Mouse (Mus musculus) hindbrain, embryonic 12.5 days (tissue): ENCODE results near the gene Olfr729. TPM values are rescaled to one million over a fixed set of nuclear protein-coding genes. Genes with fewer than 3 reads are reported as not detected.

Experiments used
- ATAC-seq: fragments of 200-750 bp; cut with Nextera tagmentation; 2 replicates; pipeline ENCODE4 v1.8.0; 2017; ENCODE audit warnings: moderate TSS enrichment; ENCODE audit not compliant: low FRiP score
- H3K27ac ChIP-seq: fragments of 300-500 bp; sonication (generic); 2 replicates; pipeline ENCODE4 v1.5.1; 2016; ENCODE audit warnings: mild to moderate bottlenecking
- H3K27me3 ChIP-seq: fragments of 300-500 bp; sonication (generic); 2 replicates; pipeline ENCODE4 v1.6.1; 2016; ENCODE audit warnings: mild to moderate bottlenecking
- H3K36me3 ChIP-seq: fragments of 300-500 bp; sonication (generic); 2 replicates; pipeline ENCODE4 v1.6.1; 2016; ENCODE audit warnings: mild to moderate bottlenecking
- H3K4me1 ChIP-seq: fragments of 300-500 bp; sonication (generic); 2 replicates; pipeline ENCODE4 v1.6.1; 2016
- H3K4me2 ChIP-seq: fragments of 300-500 bp; sonication (generic); replicated peaks from 2 replicates; pipeline ENCODE4 v1.6.1; 2016; ENCODE audit warnings: mild to moderate bottlenecking
- H3K4me3 ChIP-seq: fragments of 300-500 bp; sonication (generic); 2 replicates; pipeline ENCODE4 v1.5.1; 2016; ENCODE audit warnings: mild to moderate bottlenecking
- H3K9ac ChIP-seq: fragments of 300-500 bp; sonication (generic); 2 replicates; pipeline ENCODE4 v1.6.1; 2016; ENCODE audit warnings: mild to moderate bottlenecking, moderate library complexity
- H3K9me3 ChIP-seq: fragments of 300-500 bp; sonication (generic); replicated peaks from 2 replicates; pipeline ENCODE4 v1.6.1; 2016; ENCODE audit warnings: mild to moderate bottlenecking
- WGBS: fragments of 180-500 bp; shearing (Covaris S2); methylation state at CpG from one replicate; pipeline ENCODE4 v1.1.7; 2016; 5-methylcytosine and 5-hydroxymethylcytosine counted together
- polyA plus RNA-seq: library from polyadenylated mRNA; unstranded; fragments of >200 nt; fragmentation: Nextera tagmentation; extraction: Ambion mirVana; gene quantifications from 2 replicates; pipeline ENCODE4 v1.2.1, GENCODE M21; 2016

Gene Olfr729
- not detected in 2 replicates for polyA plus RNA-seq

- H3K4me1 ChIP-seq = no peaks in the 10 kb centered on the region
- H3K4me2 ChIP-seq = no peak within 1 kb of the TSS
- H3K4me3 ChIP-seq = no peak within 1 kb of the TSS
- H3K27ac ChIP-seq = no peak within 1 kb of the TSS
- H3K27me3 ChIP-seq = no peaks in the 10 kb centered on the region
- H3K36me3 ChIP-seq = no peaks in the 10 kb centered on the region
- H3K9me3 ChIP-seq = no peaks in the 10 kb centered on the region
- no peak for ATAC-seq
- no peak within 1 kb of the TSS for H3K9ac ChIP-seq
Observed at GRCm38 (mm10) chr14:50152810-50153209, at the start of gene Olfr729. Gene Olfr729 (minus strand): TSS chr14:50152910.

GRCm38 (mm10) chr14:50188098-50188497, 35.4 kb upstream of the Olfr729 start, which contains the start of gene Olfr730:
Gene Olfr730 (minus strand): TSS chr14:50188198.
- Histone ChIP-seq H3K9me3 (no peaks in the 10 kb centered on the region), H3K27me3 (no peaks in the 10 kb centered on the region), H3K27ac (no peak within 1 kb of the TSS), H3K36me3 (no peaks in the 10 kb centered on the region), H3K4me3 (no peak within 1 kb of the TSS), H3K4me2 (no peak within 1 kb of the TSS), H3K9ac (no peak within 1 kb of the TSS), H3K4me1 (no peaks in the 10 kb centered on the region)
- no peak for ATAC-seq
- WGBS = 64% methylated on average over 1 of the region's 1 CpGs

GRCm38 (mm10) chr14:50142580-50142979, 10.1 kb downstream of the Olfr729 start, which contains the start of gene Olfr728:
Gene Olfr728 (minus strand): TSS chr14:50142680.
- H3K9ac ChIP-seq = no peak within 1 kb of the TSS
- no peaks in the 10 kb centered on the region for H3K9me3 ChIP-seq
- no peaks in the 10 kb centered on the region for H3K4me1 ChIP-seq
- WGBS = 95% methylated on average over 5 of the region's 5 CpGs
- H3K27ac ChIP-seq = no peak within 1 kb of the TSS
- no peaks in the 10 kb centered on the region for H3K36me3 ChIP-seq
- no peak for ATAC-seq
- H3K4me2 ChIP-seq = no peak within 1 kb of the TSS
- no peak within 1 kb of the TSS for H3K4me3 ChIP-seq
- H3K27me3 ChIP-seq = no peaks in the 10 kb centered on the region

GRCm38 (mm10) chr14:50122886-50123285, 29.8 kb downstream of the Olfr729 start, which contains the start of gene Olfr727:
Gene Olfr727 (plus strand): TSS chr14:50123186.
- H3K36me3 ChIP-seq = no peaks in the 10 kb centered on the region
- no peak for ATAC-seq
- H3K27ac ChIP-seq = no peak within 1 kb of the TSS
- no peaks in the 10 kb centered on the region for H3K27me3 ChIP-seq
- H3K4me2 ChIP-seq = no peak within 1 kb of the TSS
- no peaks in the 10 kb centered on the region for H3K9me3 ChIP-seq
- H3K9ac ChIP-seq = no peak within 1 kb of the TSS
- no peaks in the 10 kb centered on the region for H3K4me1 ChIP-seq
- H3K4me3 ChIP-seq = no peak within 1 kb of the TSS
- 86% methylated on average over 1 of the region's 1 CpGs for WGBS

Other genes starting within 250 kb of the Olfr729 start
- gene Olfr723, start 221.1 kb downstream of the Olfr729 start, polyA plus RNA-seq = not detected in 2 replicates
- not detected in 2 replicates for gene Olfr724, start 189.6 kb downstream of the Olfr729 start, polyA plus RNA-seq
- not detected in 2 replicates for gene Olfr725, start 112.5 kb downstream of the Olfr729 start, polyA plus RNA-seq
- gene Olfr726, start 62.0 kb downstream of the Olfr729 start, polyA plus RNA-seq = not detected in 2 replicates
- gene Olfr727, start 29.7 kb downstream of the Olfr729 start, polyA plus RNA-seq = not detected in 2 replicates
- gene Olfr728, start 10.2 kb downstream of the Olfr729 start, polyA plus RNA-seq = not detected in 2 replicates
- not detected in 2 replicates for gene Olfr730, start 35.3 kb upstream of the Olfr729 start, polyA plus RNA-seq
- not detected in 2 replicates for gene Olfr731, start 89.0 kb upstream of the Olfr729 start, polyA plus RNA-seq
- gene Olfr732, start 131.3 kb upstream of the Olfr729 start, polyA plus RNA-seq = not detected in 2 replicates
- gene Olfr733, start 148.6 kb upstream of the Olfr729 start, polyA plus RNA-seq = not detected in 2 replicates
- not detected in 2 replicates for gene Olfr734, start 173.9 kb upstream of the Olfr729 start, polyA plus RNA-seq
- gene Olfr735, start 196.0 kb upstream of the Olfr729 start, polyA plus RNA-seq = not detected in 2 replicates
- gene Tlr11, start 205.0 kb upstream of the Olfr729 start, polyA plus RNA-seq = not detected in 2 replicates
- not detected in 2 replicates for gene Olfr736, start 228.3 kb upstream of the Olfr729 start, polyA plus RNA-seq